Mouse (Mus musculus): ENCODE data around the gene Coro1b. TPM values are rescaled to one million over a fixed set of nuclear protein-coding genes. Genes with fewer than 3 reads are reported as not detected.

Coro1b gene
- polyA plus RNA-seq (2012; rRNA removed) = 245 and 266 TPM in 2 replicates

DNA sequence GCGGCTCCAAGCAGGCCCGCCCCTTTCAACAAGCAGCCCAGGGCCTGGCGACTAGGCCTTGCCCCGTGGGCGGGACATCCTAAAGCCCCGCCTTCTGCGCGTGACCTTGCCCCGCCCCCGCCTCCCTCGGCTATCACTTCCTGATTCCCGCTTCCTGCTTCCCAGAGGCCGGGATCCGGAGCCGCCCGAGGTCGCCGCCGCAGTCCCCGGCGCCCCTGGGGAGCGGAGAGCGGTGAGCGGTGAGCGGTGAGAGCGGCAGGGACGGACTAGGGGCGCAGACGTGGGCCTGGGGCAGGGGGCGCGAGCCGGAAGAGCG is at the start of gene Coro1b:
Gene Coro1b (plus strand): TSS at position 129 of the 316 bp plus-strand sequence.

DNA sequence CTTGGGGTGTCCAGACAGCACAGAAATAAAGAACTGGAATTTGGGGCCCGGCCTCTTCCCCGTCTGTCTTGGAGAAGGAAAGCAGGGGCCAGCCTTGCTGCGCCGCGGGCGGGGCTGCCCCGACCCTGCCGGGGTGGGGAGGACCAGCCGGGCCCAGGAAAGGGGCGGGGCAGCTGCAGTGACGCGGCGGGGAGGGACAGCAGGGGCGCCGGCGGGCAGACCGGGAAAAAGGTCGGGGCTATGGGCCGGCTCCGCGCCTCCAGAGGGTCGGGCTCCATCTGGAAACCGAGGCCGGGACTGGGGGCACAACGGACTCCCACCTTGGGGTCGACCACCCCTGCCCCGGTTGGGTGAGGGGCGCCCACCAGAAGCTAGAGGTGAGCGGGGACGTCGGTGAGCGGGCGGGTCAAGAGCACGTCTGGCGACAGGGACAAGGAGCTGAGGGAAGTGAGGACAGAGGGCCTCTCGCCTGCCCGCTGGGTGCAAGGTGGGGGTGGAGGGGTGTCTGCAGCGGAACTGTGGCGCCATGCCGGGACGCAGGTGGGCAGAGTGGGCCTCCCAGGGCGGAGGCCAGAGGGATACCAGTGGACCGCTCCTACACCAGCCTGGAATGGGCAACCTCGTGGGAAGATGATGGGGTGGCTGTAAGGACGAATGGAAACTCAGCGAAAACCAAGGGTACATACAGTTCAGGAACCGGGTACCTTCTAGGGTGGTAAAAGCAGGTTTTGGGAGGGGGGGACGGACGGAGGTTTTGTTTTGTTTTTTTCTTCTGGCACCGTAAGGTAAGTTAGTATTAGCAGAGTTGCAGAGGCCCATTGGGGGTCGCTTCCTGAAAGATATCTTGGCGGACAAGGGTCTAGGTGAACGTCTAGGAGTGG is 48.3 kb upstream of the Coro1b start, which contains the start of gene Pitpnm1:
Gene Pitpnm1 (plus strand): TSS at position 162 of the 881 bp plus-strand sequence.

DNA sequence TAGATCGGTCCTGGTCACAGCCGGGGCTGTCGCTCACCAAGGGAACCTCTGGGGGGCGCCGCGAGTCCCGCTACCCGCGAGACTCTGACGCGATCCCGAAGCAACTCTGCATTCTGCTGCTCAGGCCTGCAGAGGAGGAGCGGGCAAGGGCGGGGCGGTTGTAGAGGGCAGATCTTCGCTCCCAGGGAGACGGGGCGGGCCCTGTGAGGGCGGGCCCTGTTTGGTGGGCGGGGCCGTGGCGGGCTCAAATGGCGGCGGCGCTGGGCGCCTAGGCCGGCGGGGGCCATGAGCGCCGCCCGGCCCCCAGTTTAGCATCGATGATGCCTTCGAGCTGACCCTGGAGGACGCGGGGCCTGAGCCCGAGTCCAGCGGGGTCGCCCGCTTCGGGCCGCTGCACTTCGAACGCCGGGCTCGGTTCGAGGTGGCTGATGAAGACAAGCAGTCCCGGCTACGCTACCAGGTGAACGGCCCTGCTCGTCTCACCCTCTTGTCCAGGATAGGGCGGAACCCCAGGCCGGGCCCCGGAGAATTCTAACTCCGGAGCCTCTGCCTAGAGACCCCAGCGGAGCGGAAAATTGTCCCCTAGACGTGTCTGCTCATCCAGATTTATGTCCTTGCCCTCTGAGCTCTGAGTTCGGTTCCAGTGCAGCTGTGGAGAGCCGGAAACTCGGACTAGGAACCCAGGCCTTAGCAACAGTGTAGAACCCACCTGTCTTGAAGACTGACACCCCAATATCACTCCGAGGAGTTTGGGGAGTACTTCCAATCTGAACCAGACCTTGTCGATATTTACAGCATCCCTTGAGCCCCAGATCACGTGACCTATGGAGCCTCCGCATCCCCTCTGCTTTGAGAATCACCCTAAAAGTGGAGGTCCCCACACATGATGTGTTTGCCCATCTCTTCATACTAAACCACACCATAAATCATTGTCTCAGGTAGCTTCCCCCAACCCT is 22.4 kb upstream of the Coro1b start, which contains the start of gene Aip:
Gene Aip (minus strand): TSS at position 118 of the 956 bp plus-strand sequence.

DNA sequence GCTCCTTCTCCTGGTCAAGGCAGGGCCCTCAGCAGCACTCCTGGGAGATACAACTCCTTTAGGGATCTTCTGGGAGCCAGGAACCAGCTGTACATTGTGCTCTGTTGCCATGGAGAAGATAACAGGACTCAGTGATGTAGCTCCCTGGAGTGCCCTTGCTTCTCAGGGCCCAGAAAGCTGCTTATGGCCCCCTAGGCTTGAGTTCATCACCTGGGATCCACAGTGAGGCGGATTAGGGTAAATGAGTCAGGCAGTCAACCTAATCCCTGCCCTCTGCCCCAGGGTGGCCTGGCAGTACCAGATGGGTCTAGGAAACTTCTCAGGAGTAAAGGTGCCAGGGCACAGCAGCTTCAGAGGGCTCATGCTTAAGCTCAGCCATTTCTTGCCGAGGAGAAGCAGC is 9.0 kb upstream of the Coro1b start, which contains the start of gene Gpr152:
Gene Gpr152 (plus strand): TSS at position 342 of the 400 bp plus-strand sequence.

GRCm38 (mm10) chr19:4143759-4144268 is 4.6 kb upstream of the Coro1b start, which contains the start of gene Cabp4:
Gene Cabp4 (minus strand): TSS chr19:4144033.

DNA sequence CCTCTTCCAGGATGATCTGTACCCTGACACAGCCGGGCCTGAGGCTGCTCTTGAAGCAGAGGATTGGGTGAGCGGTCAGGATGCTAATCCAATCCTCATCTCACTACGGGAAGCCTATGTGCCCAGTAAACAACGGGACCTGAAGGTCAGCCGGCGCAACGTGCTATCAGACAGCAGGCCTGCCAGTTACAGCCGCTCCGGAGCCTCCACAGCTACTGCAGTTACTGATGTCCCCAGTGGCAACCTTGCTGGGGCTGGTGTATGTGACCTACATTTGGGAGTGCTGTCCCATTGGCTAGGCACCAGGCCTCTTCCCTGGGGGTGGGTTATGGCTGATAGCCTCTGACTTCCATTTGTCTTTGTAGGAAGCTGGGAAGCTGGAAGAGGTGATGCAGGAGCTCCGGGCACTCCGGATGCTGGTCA is 4.8 kb downstream of the Coro1b start, which contains the start of gene Ptprcap:
Gene Ptprcap (plus strand): TSS at position 373 of the 423 bp plus-strand sequence.

DNA sequence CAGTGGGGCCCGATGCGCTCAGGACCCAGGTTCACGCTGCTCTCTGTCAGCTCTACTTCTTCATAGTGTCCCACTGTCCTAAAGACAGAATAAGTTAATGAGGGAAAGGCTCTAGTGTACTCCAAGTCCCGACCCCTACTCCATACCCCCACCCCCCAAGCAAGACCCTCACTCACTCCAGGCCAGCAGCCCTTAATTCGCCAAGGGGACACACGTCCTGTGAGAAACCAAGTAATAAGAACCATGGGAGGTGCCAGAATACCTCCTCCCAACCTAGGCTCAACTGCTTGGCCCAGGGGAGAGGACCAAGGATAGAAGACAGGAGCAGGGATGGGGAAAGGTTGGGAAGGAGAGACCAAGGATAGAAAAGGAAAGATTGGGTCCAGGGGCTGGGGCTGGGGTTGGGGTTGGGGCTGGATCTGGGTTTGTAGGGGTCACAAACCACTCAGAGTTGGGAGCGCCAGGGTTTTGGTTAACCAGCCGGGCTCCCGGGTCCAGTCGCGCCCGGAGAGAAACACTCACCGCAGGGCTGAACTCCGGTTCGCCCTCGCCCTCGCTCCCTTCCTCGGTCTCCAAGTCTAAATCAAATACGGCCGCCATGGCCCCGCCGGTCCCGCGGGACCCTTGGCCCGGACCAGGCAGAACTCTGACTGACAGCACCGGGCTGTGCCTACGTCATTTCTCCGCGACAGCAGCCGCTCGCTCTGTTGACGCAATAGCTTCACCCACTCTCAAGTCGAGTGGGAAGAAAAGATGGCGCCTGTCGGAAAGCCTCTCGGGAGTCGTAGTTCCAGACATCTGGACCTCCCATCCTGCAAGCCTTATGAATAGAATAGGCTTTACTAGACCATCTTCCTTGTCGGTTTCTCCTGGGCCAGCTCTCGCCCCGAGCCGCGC is 14.5 kb downstream of the Coro1b start, which contains the start of gene Rps6kb2:
Gene Rps6kb2 (minus strand): TSS at position 709 of the 897 bp plus-strand sequence.

DNA sequence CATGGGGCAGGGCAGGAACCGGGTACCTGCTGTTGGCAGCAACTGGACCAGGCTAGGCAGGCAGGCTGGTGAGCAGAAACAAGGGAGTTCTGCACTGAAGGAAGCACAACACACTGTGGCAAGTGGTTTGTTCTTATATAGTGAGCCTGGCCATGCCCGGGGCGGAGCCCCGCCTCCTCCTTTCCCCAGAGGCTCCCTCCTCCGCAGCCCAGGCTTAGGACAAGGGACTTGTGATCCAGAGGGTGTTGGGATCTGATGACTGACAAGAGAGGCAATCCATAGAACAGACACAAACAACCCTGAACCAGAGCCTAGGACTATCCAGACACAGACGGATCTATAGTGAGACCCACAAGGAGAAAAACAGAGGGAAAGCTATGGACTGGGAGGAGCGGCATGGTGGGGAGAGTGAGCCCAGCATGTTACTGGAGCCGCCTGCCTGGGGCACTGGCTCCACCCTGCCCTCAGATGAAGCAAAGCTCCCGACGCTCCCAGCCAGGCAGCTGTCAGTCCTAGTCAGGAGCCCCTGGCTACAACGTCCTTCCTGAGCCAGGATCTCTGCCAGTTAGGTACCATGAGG is 27.0 kb downstream of the Coro1b start, which contains the start of gene Carns1:
Gene Carns1 (minus strand): TSS at position 112 of the 580 bp plus-strand sequence.

GRCm38 (mm10) chr19:4190831-4191334 is 42.5 kb downstream of the Coro1b start, which contains the start of gene Tbc1d10c:
Gene Tbc1d10c (minus strand): TSS chr19:4191284.

DNA sequence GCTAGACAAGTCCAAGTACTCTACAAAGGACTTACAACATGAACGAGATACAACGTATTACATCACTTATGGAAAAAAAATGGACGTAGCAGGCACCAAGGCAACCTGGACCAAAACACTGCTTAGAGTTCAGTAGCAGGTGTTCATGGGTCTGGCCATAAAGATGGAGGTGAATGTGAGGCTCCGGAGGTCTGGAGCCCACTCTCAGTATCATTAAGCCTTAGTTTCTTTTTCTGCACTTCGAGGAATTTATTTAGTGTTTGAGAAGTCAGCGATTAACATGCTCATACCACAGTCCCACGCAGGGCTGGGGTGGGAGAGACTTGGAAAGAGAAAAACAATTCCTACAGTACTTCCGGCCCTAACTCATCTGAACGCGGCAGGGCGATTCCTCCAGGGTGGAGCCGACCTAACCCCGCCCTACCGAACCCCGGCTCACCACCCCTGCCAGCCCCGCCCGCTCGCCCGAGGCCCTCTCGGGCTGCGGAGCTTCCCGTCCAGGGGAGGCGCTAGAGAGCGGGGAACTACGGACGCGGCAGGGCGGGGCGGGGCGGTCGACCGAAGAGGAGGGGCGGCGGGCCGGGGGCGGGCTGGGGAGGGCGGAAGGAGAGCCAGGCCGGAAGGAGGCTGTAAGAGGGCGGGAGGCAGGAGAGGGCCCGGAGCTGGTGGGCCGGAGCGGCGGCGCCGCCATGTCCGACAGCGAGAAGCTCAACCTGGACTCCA is 43.3 kb downstream of the Coro1b start, which contains the start of gene Ppp1ca:
Gene Ppp1ca (plus strand): TSS at position 538 of the 723 bp plus-strand sequence.

GRCm38 (mm10) chr19:4201291-4201909 is 53.0 kb downstream of the Coro1b start, which contains the start of gene Rad9a:
Gene Rad9a (minus strand): TSS chr19:4201662.

Other genes starting within 250 kb of the Coro1b start
- gene Tcirg1, start 241.5 kb upstream of the Coro1b start, polyA plus RNA-seq (2012; rRNA removed) = 48.5 and 61.6 TPM in 2 replicates
- gene Ndufs8, start 235.8 kb upstream of the Coro1b start, polyA plus RNA-seq (2012; rRNA removed) = 173 and 186 TPM in 2 replicates
- gene Aldh3b1, start 218.8 kb upstream of the Coro1b start, polyA plus RNA-seq (2012; rRNA removed) = 1.7 and 1.8 TPM in 2 replicates
- 14.5 and 15.1 TPM in 2 replicates for gene Unc93b1, start 213.4 kb upstream of the Coro1b start, polyA plus RNA-seq (2012; rRNA removed)
- gene Aldh3b3, start 190.0 kb upstream of the Coro1b start, polyA plus RNA-seq (2012; rRNA removed) = 0.05 TPM in 1 of 2 replicates, not detected in the other
- gene Aldh3b2, start 176.3 kb upstream of the Coro1b start, polyA plus RNA-seq (2012; rRNA removed) = 0.32 and 1.8 TPM in 2 replicates
- gene Acy3, start 162.0 kb upstream of the Coro1b start, polyA plus RNA-seq (2012; rRNA removed) = 2.3 and 3.3 TPM in 2 replicates
- 0.05 and 0.21 TPM in 2 replicates for gene Tbx10, start 155.9 kb upstream of the Coro1b start, polyA plus RNA-seq (2012; rRNA removed)
- gene Nudt8, start 148.0 kb upstream of the Coro1b start, polyA plus RNA-seq (2012; rRNA removed) = 14.7 and 17.5 TPM in 2 replicates
- 9.0 and 9.6 TPM in 2 replicates for gene Gm49405, start 148.0 kb upstream of the Coro1b start, polyA plus RNA-seq (2012; rRNA removed)
- gene Doc2g, start 145.3 kb upstream of the Coro1b start, polyA plus RNA-seq (2012; rRNA removed) = 23.9 and 25.6 TPM in 2 replicates
- 172 and 187 TPM in 2 replicates for gene Ndufv1, start 135.8 kb upstream of the Coro1b start, polyA plus RNA-seq (2012; rRNA removed)
- gene Gstp1, start 110.6 kb upstream of the Coro1b start, polyA plus RNA-seq (2012; rRNA removed) = 226 and 263 TPM in 2 replicates
- 1.2 and 5.2 TPM in 2 replicates for gene Gstp2, start 102.6 kb upstream of the Coro1b start, polyA plus RNA-seq (2012; rRNA removed)
- gene Gstp3, start 89.0 kb upstream of the Coro1b start, polyA plus RNA-seq (2012; rRNA removed) = 0.38 TPM in 1 of 2 replicates, not detected in the other
- gene Cabp2, start 67.0 kb upstream of the Coro1b start, polyA plus RNA-seq (2012; rRNA removed) = not detected in 2 replicates
- 51.1 and 56.1 TPM in 2 replicates for gene Cdk2ap2, start 51.4 kb upstream of the Coro1b start, polyA plus RNA-seq (2012; rRNA removed)
- 112 and 116 TPM in 2 replicates for gene Pitpnm1, start 48.6 kb upstream of the Coro1b start, polyA plus RNA-seq (2012; rRNA removed)
- 122 and 129 TPM in 2 replicates for gene Aip, start 22.8 kb upstream of the Coro1b start, polyA plus RNA-seq (2012; rRNA removed)
- 0.05 and 0.06 TPM in 2 replicates for gene Gpr152, start 8.8 kb upstream of the Coro1b start, polyA plus RNA-seq (2012; rRNA removed)
- 0.03 and 0.05 TPM in 2 replicates for gene Cabp4, start 4.6 kb upstream of the Coro1b start, polyA plus RNA-seq (2012; rRNA removed)
- gene Ptprcap, start 5.0 kb downstream of the Coro1b start, polyA plus RNA-seq (2012; rRNA removed) = 1.6 and 2.9 TPM in 2 replicates
- 75.7 and 77.5 TPM in 2 replicates for gene Rps6kb2, start 14.7 kb downstream of the Coro1b start, polyA plus RNA-seq (2012; rRNA removed)
- 3.6 and 4.1 TPM in 2 replicates for gene Carns1, start 26.9 kb downstream of the Coro1b start, polyA plus RNA-seq (2012; rRNA removed)
- gene Tbc1d10c, start 42.7 kb downstream of the Coro1b start, polyA plus RNA-seq (2012; rRNA removed) = 2.0 and 3.4 TPM in 2 replicates
- gene Ppp1ca, start 43.4 kb downstream of the Coro1b start, polyA plus RNA-seq (2012; rRNA removed) = 403 and 409 TPM in 2 replicates
- 39.4 and 40.6 TPM in 2 replicates for gene Rad9a, start 53.0 kb downstream of the Coro1b start, polyA plus RNA-seq (2012; rRNA removed)
- 2.9 and 7.3 TPM in 2 replicates for gene Clcf1, start 65.6 kb downstream of the Coro1b start, polyA plus RNA-seq (2012; rRNA removed)
- 1.2 TPM in 1 of 2 replicates, not detected in the other for gene AC109138.7, start 65.7 kb downstream of the Coro1b start, polyA plus RNA-seq (2012; rRNA removed)
- 28.6 and 30.9 TPM in 2 replicates for gene Pold4, start 83.3 kb downstream of the Coro1b start, polyA plus RNA-seq (2012; rRNA removed)
- gene Ssh3, start 120.6 kb downstream of the Coro1b start, polyA plus RNA-seq (2012; rRNA removed) = 50.7 and 62.1 TPM in 2 replicates
- gene Ankrd13d, start 134.5 kb downstream of the Coro1b start, polyA plus RNA-seq (2012; rRNA removed) = 43.2 and 50.9 TPM in 2 replicates
- 107 and 108 TPM in 2 replicates for gene Grk2, start 157.6 kb downstream of the Coro1b start, polyA plus RNA-seq (2012; rRNA removed)
- 80.2 and 85.5 TPM in 2 replicates for gene Kdm2a, start 249.7 kb downstream of the Coro1b start, polyA plus RNA-seq (2012; rRNA removed)

All from central nervous system, embryonic 14 days (tissue).